Mouse (Mus musculus) limb, embryonic 15.5 days (tissue): Measurements from ENCODE around the gene Me3. TPM values are rescaled to one million over a fixed set of nuclear protein-coding genes. Genes with fewer than 3 reads are reported as not detected.
A peak's percentile ranks its signal among the peaks of the same experiment; 100 is the strongest.
"Not testable (repeated sequence)": the region's sequence is repeated elsewhere in the genome, so short reads cannot be mapped to it uniquely, and the experiment has no call there.

Experiments used
- ATAC-seq: fragments of 200-750 bp; cut with Nextera tagmentation; 2 replicates; pipeline ENCODE4 v1.8.0; 2017; ENCODE audit warnings: low read depth, moderate TSS enrichment; ENCODE audit not compliant: insufficient number of reproducible peaks, low FRiP score, low TSS enrichment
- H3K27ac ChIP-seq: fragments of 300-500 bp; sonication (generic); 2 replicates; pipeline ENCODE4 v1.5.1; 2015; ENCODE audit warnings: moderate library complexity, mild to moderate bottlenecking, inconsistent platforms
- H3K27me3 ChIP-seq: fragments of 300-500 bp; sonication (generic); 2 replicates; pipeline ENCODE4 v1.6.1; 2015; ENCODE audit warnings: inconsistent platforms
- H3K36me3 ChIP-seq: fragments of 300-500 bp; sonication (generic); 2 replicates; pipeline ENCODE4 v1.6.1; 2015; ENCODE audit warnings: inconsistent platforms
- H3K4me1 ChIP-seq: fragments of 300-500 bp; sonication (generic); 2 replicates; pipeline ENCODE4 v1.6.1; 2015; ENCODE audit warnings: inconsistent platforms
- H3K4me2 ChIP-seq: fragments of 300-500 bp; sonication (generic); 2 replicates; pipeline ENCODE4 v1.6.1; 2015; ENCODE audit warnings: mild to moderate bottlenecking, inconsistent platforms
- H3K4me3 ChIP-seq: fragments of 300-500 bp; sonication (generic); 2 replicates; pipeline ENCODE4 v1.5.1; 2015; ENCODE audit warnings: mild to moderate bottlenecking, inconsistent platforms
- H3K9ac ChIP-seq: fragments of 300-500 bp; sonication (generic); 2 replicates; pipeline ENCODE4 v1.6.1; 2015; ENCODE audit warnings: inconsistent platforms
- H3K9me3 ChIP-seq: fragments of 300-500 bp; sonication (generic); 2 replicates; pipeline ENCODE4 v1.6.1; 2016; ENCODE audit warnings: inconsistent platforms
- WGBS: fragments of 180-500 bp; shearing (Covaris S2); methylation state at CpG from one replicate; pipeline ENCODE4 v1.1.7; 2015; 5-methylcytosine and 5-hydroxymethylcytosine counted together
- polyA plus RNA-seq: library from polyadenylated mRNA; unstranded; fragments of >200 nt; fragmentation: Nextera tagmentation; extraction: Ambion mirVana; gene quantifications from 2 replicates; pipeline ENCODE4 v1.2.1, GENCODE M21; 2015

The Me3 gene
- polyA plus RNA-seq, 1 experiment from 2014 or later: 2.0 TPM

DNA sequence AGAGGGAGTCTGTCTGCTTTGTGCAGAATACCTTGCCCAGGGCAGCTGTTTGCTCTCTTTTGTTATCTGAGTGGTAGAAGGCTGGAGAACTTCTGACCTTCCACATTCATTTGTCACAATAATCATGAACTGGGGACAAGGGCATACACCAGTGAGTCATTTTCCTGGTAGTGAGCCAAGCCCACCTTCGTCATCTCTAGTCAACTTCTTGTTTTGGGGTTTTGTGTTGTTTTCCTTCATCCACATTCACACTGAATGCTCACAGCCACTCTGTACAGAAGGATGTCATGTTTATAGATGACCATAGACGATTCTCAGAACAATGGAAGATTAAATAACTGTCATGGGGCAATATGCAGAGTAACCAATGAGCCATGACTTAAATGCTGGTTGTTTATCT is 78.6 kb downstream of the Me3 start:
- no peaks in the 10 kb centered on the region for H3K9me3 ChIP-seq
- H3K36me3 ChIP-seq: no peaks in the 10 kb centered on the region
- ATAC-seq: no peak
- H3K27ac ChIP-seq: no peak overlapping the region
- no peak overlapping the region for H3K4me2 ChIP-seq
- no peak overlapping the region for H3K4me3 ChIP-seq
- no peak overlapping the region for H3K9ac ChIP-seq
- no peaks in the 10 kb centered on the region for H3K4me1 ChIP-seq
- no peaks in the 10 kb centered on the region for H3K27me3 ChIP-seq
- 65% methylated on average over 2 of the region's 2 CpGs for WGBS

DNA sequence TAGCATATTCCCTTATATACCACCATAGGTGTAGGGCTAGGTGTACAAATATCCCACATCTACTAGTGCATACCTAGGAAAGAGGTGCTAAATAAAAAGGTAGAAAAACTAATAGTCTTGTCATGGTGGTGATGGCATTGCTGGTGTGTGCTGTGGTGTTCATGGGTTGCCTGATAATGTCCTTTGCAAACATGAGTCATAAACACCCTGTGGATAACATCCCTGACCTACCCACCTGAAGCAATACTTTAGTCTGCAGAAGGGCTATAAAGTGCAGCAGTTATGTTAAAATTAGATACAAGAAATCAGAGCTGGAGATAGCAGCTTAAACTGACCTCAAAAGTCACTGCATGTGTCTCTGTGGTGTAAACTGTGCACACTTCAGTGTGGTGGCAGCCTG is 80.9 kb downstream of the Me3 start:
- H3K27me3 ChIP-seq: no peaks in the 10 kb centered on the region
- H3K4me3 ChIP-seq: no peak overlapping the region
- ATAC-seq: no peak
- no peaks in the 10 kb centered on the region for H3K4me1 ChIP-seq
- H3K4me2 ChIP-seq: no peak overlapping the region
- H3K9ac ChIP-seq: no peak overlapping the region
- no peaks in the 10 kb centered on the region for H3K9me3 ChIP-seq
- H3K27ac ChIP-seq: no peak overlapping the region
- H3K36me3 ChIP-seq: no peaks in the 10 kb centered on the region

GRCm38 (mm10) chr7:89716226-89716625 is 84.0 kb downstream of the Me3 start:
- H3K27me3 ChIP-seq: no peaks in the 10 kb centered on the region
- no peak overlapping the region for H3K4me3 ChIP-seq
- no peak overlapping the region for H3K9ac ChIP-seq
- no peak for ATAC-seq
- no peaks in the 10 kb centered on the region for H3K4me1 ChIP-seq
- WGBS: 80% methylated on average over 3 of the region's 3 CpGs
- H3K36me3 ChIP-seq: no peaks in the 10 kb centered on the region
- H3K9me3 ChIP-seq: no peaks in the 10 kb centered on the region
- no peak overlapping the region for H3K27ac ChIP-seq
- H3K4me2 ChIP-seq: no peak overlapping the region

- Histone ChIP-seq H3K9ac (no peak overlapping the region), H3K4me1 (no peaks in the 10 kb centered on the region), H3K27me3 (no peaks in the 10 kb centered on the region), H3K9me3 (no peaks in the 10 kb centered on the region), H3K4me3 (no peak overlapping the region), H3K4me2 (no peak overlapping the region), H3K36me3 (no peaks in the 10 kb centered on the region), H3K27ac (no peak overlapping the region)
- WGBS: 39% methylated on average over 2 of the region's 2 CpGs
- no peak for ATAC-seq
Observed at GRCm38 (mm10) chr7:89717521-89717920, 85.3 kb downstream of the Me3 start.

GRCm38 (mm10) chr7:89718264-89718663 is 86.1 kb downstream of the Me3 start:
- no peak overlapping the region for H3K9ac ChIP-seq
- H3K4me2 ChIP-seq: no peak overlapping the region
- H3K4me3 ChIP-seq: no peak overlapping the region
- no peaks in the 10 kb centered on the region for H3K27me3 ChIP-seq
- H3K9me3 ChIP-seq: no peaks in the 10 kb centered on the region
- no peaks in the 10 kb centered on the region for H3K4me1 ChIP-seq
- no peaks in the 10 kb centered on the region for H3K36me3 ChIP-seq
- H3K27ac ChIP-seq: no peak overlapping the region
- no peak for ATAC-seq
- WGBS: 74% methylated on average over 2 of the region's 2 CpGs

GRCm38 (mm10) chr7:89720256-89720655 is 88.1 kb downstream of the Me3 start:
- no peak overlapping the region for H3K4me2 ChIP-seq
- no peak for ATAC-seq
- no peak overlapping the region for H3K4me3 ChIP-seq
- WGBS: 71% methylated on average over 2 of the region's 2 CpGs
- H3K36me3 ChIP-seq: no peaks in the 10 kb centered on the region
- H3K4me1 ChIP-seq: no peaks in the 10 kb centered on the region
- no peak overlapping the region for H3K9ac ChIP-seq
- H3K9me3 ChIP-seq: no peaks in the 10 kb centered on the region
- H3K27ac ChIP-seq: no peak overlapping the region
- H3K27me3 ChIP-seq: no peaks in the 10 kb centered on the region

DNA sequence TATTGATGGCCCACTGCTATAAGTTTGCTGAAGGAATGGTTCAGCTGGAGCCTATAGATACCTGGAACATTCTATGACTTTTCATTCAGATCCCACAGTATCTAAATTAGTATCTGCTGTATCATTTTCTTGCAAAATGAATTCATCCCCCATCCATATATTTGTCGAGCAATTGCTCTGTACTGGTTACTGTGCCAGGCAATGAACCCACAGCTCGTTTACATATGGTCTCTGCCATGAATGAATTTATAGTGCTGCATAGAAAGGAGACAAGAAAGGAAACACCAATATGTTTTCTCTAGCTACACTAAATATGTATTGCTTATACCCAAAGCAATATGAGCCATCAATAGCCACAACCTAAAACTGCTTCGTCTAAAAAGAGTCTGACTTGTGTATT is 94.5 kb downstream of the Me3 start:
- Histone ChIP-seq H3K9ac (no peak overlapping the region), H3K36me3 (no peaks in the 10 kb centered on the region), H3K4me1 (no peaks in the 10 kb centered on the region), H3K4me3 (no peak overlapping the region), H3K27ac (no peak overlapping the region), H3K27me3 (no peaks in the 10 kb centered on the region), H3K9me3 (no peaks in the 10 kb centered on the region), H3K4me2 (no peak overlapping the region)
- no peak for ATAC-seq
- 74% methylated on average over 3 of the region's 3 CpGs for WGBS

GRCm38 (mm10) chr7:89727615-89728014 is 95.4 kb downstream of the Me3 start:
- WGBS: 81% methylated on average over 1 of the region's 1 CpGs
- no peak for ATAC-seq
- no peaks in the 10 kb centered on the region for H3K9me3 ChIP-seq

GRCm38 (mm10) chr7:89728393-89728792 is 96.2 kb downstream of the Me3 start:
- H3K4me2 ChIP-seq: no peak overlapping the region

More at GRCm38 (mm10) chr7:89727615-89728014, 95.4 kb downstream of the Me3 start:
- no peaks in the 10 kb centered on the region for H3K27me3 ChIP-seq
- no peak overlapping the region for H3K4me2 ChIP-seq
- H3K9ac ChIP-seq: no peak overlapping the region
- no peak overlapping the region for H3K27ac ChIP-seq
- no peak overlapping the region for H3K4me3 ChIP-seq
- no peaks in the 10 kb centered on the region for H3K4me1 ChIP-seq
- no peaks in the 10 kb centered on the region for H3K36me3 ChIP-seq

DNA sequence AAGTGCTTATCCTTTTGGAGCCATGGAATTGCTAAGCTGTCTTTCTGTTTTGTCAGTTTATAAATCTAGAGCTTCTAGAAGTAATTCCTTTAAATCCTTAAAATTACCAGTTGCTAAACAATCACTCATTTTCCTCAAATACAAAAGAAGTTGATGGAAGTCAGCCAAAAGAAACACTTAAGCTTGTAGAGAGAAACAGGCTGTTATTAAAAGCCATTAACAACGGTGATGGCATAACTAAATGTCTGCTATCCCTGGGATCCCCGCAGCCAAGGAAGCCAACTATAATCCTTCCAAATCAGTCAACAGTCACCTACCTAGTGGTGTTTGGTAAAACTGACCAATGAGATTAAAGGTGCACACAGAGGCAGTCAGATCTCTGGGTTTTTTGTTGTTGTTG is 98.3 kb downstream of the Me3 start:
- ATAC-seq: no peak
- H3K4me2 ChIP-seq: no peak overlapping the region
- no peak overlapping the region for H3K4me3 ChIP-seq
- H3K4me1 ChIP-seq: no peaks in the 10 kb centered on the region
- no peaks in the 10 kb centered on the region for H3K36me3 ChIP-seq
- 70% methylated on average over 2 of the region's 2 CpGs for WGBS
- no peaks in the 10 kb centered on the region for H3K27me3 ChIP-seq
- H3K9me3 ChIP-seq: no peaks in the 10 kb centered on the region
- H3K27ac ChIP-seq: no peak overlapping the region
- no peak overlapping the region for H3K9ac ChIP-seq

More at GRCm38 (mm10) chr7:89728393-89728792, 96.2 kb downstream of the Me3 start:
- H3K36me3 ChIP-seq: no peaks in the 10 kb centered on the region
- H3K27ac ChIP-seq: no peak overlapping the region
- H3K4me3 ChIP-seq: no peak overlapping the region
- H3K9me3 ChIP-seq: no peaks in the 10 kb centered on the region
- H3K9ac ChIP-seq: no peak overlapping the region
- no peaks in the 10 kb centered on the region for H3K4me1 ChIP-seq
- ATAC-seq: no peak
- WGBS: 70% methylated on average over 3 of the region's 3 CpGs
- no peaks in the 10 kb centered on the region for H3K27me3 ChIP-seq

- H3K27ac ChIP-seq, H3K9me3 ChIP-seq, H3K9ac ChIP-seq, H3K4me1 ChIP-seq, ATAC-seq, H3K27me3 ChIP-seq, H3K4me3 ChIP-seq, H3K4me2 ChIP-seq, H3K36me3 ChIP-seq: not testable (repeated sequence)
- 100% methylated on average over 2 of the region's 2 CpGs for WGBS
Observed at GRCm38 (mm10) chr7:89731115-89731514, 98.9 kb downstream of the Me3 start.

DNA sequence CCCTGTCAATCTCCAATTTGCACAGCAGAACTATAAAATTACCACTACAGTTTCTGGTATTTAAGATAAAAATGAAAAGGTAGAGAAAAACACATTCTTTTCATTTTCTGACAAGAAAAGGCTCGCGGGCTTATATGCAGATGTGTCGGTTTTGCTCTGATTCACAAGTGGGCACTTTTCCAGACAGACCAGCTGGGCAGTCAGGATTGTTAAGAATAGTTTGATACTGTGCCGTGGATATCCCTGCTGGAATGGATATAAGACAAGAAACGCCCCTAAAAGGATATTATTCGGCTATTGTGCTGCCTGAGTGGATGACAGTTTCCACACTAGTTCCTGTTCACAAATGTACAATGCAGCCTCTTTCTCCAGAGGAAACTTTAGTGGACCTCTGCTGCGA is 116.2 kb downstream of the Me3 start:
- Histone ChIP-seq H3K4me3 (no peak overlapping the region), H3K4me1 (peaks cover 28% of the 10 kb centered on the region), H3K4me2 (no peak overlapping the region), H3K9ac (no peak overlapping the region), H3K27ac (peak overlapping the region; percentile 54), H3K36me3 (no peaks in the 10 kb centered on the region), H3K9me3 (no peaks in the 10 kb centered on the region), H3K27me3 (no peaks in the 10 kb centered on the region)
- ATAC-seq: no peak
- 25% methylated on average over 7 of the region's 7 CpGs for WGBS

- Histone ChIP-seq H3K9ac (no peak overlapping the region), H3K4me3 (no peak overlapping the region), H3K27ac (no peak overlapping the region), H3K27me3 (no peaks in the 10 kb centered on the region), H3K36me3 (no peaks in the 10 kb centered on the region), H3K4me1 (peaks cover 22% of the 10 kb centered on the region), H3K9me3 (no peaks in the 10 kb centered on the region), H3K4me2 (no peak overlapping the region)
- ATAC-seq: no peak
- 69% methylated on average over 2 of the region's 2 CpGs for WGBS
Observed at GRCm38 (mm10) chr7:89749183-89749582, 117.0 kb downstream of the Me3 start.
